ENCODE assay signal across 8 mouse cellular contexts in genomic region chr5:24030579-24030969, GRCm38 (mm10). TPM values are rescaled to one million over a fixed set of nuclear protein-coding genes. Genes with fewer than 3 reads are reported as not detected.
DNase-seq lines count a peak whose midpoint lies in the region; ATAC-seq and TF ChIP-seq lines count a peak whose summit lies in the region.

Fam126a (minus strand) TSS chr5:24030690.

- peak within 1 kb of the TSS; percentile 86 to 91 for H3K4me3 ChIP-seq in ES-E14 (ENCODE audit: insufficient read depth in 1 of 2, low read depth in 1 of 2, low read length in 2 of 2, poor library complexity in 1 of 2, severe bottlenecking in 1 of 2)
- peak within 1 kb of the TSS; percentile 93 for H3K4me3 ChIP-seq in forebrain, embryonic 15.5 days
- peak within 1 kb of the TSS; percentile 75 for H3K4me3 ChIP-seq in lung, embryonic 15.5 days

- peak within 1 kb of the TSS; percentile 84 for H3K9ac ChIP-seq in ES-E14 (ENCODE audit: insufficient read depth, low read depth, low read length, poor library complexity, severe bottlenecking)
- peak within 1 kb of the TSS; percentile 91 for H3K9ac ChIP-seq in forebrain, embryonic 15.5 days (replicated peaks)
- H3K9ac ChIP-seq in lung, embryonic 15.5 days: peak within 1 kb of the TSS; percentile 88

- H3K4me1 ChIP-seq in ES-E14 (ENCODE audit: control insufficient read depth in 2 of 2, insufficient read depth in 2 of 2, low read length in 2 of 2, poor library complexity in 1 of 2): peaks cover 0 to 2% of the 10 kb centered on the region in 2 experiments; a peak in 1 of 4 replicates
- H3K4me1 ChIP-seq in forebrain, embryonic 15.5 days: peaks cover 23% of the 10 kb centered on the region
- H3K4me1 ChIP-seq in lung, embryonic 15.5 days: peaks cover 5% of the 10 kb centered on the region; the same call in 1 of the 2 replicates

- H3K4me2 ChIP-seq in forebrain, embryonic 15.5 days (replicated peaks): peak within 1 kb of the TSS; percentile 77
- H3K4me2 ChIP-seq in lung, embryonic 15.5 days: peak within 1 kb of the TSS; percentile 96

- in situ Hi-C loops in ES-E14 (cut with MboI; ENCODE audit: low sequenced_read_pairs in 2 of 2, unreplicated experiment in 2 of 2): no loop called here

- H3K27me3 ChIP-seq in forebrain, embryonic 15.5 days: no peaks in the 10 kb centered on the region
- no peaks in the 10 kb centered on the region for H3K27me3 ChIP-seq in lung, embryonic 15.5 days

- H3K9me3 ChIP-seq in ES-E14 (ENCODE audit: control insufficient read depth, insufficient read depth, low read depth, low read length): no peaks in the 10 kb centered on the region
- no peaks in the 10 kb centered on the region for H3K9me3 ChIP-seq in forebrain, embryonic 15.5 days
- no peaks in the 10 kb centered on the region for H3K9me3 ChIP-seq in lung, embryonic 15.5 days

- H3K27ac ChIP-seq in ES-E14 (ENCODE audit: insufficient read depth, low read depth, low read length, poor library complexity, severe bottlenecking): no peak within 1 kb of the TSS
- peak within 1 kb of the TSS; percentile 77 for H3K27ac ChIP-seq in forebrain, embryonic 15.5 days (replicated peaks)
- peak within 1 kb of the TSS; percentile 67 for H3K27ac ChIP-seq in lung, embryonic 15.5 days

- H3K36me3 ChIP-seq in ES-E14 (ENCODE audit: control insufficient read depth, insufficient read depth, low read length, poor library complexity, severe bottlenecking): no peaks in the 10 kb centered on the region
- no peaks in the 10 kb centered on the region for H3K36me3 ChIP-seq in forebrain, embryonic 15.5 days
- no peaks in the 10 kb centered on the region for H3K36me3 ChIP-seq in lung, embryonic 15.5 days

- intact Hi-C loops in heart, postnatal 36 days (cut with DNase I): no loop called here

- DNase-seq in ES-E14 (ENCODE audit: low read depth, low spot score): peak; percentile 92
- DNase-seq in cerebellum, adult 11-12 months: peak; percentile 78
- peak; percentile 93 for DNase-seq in heart, postnatal 36 days
- DNase-seq in layer of hippocampus, adult 8-10 months (ENCODE audit: low spot score in 2 of 2): peak; percentile 93 to 95
- DNase-seq in ovary, adult 18-20 months (ENCODE audit: low spot score): peak; percentile 97
- peak; percentile 96 for DNase-seq in thymus, postnatal 0 days (ENCODE audit: low spot score)

- peak; percentile 100 for ATAC-seq in forebrain, embryonic 15.5 days (replicated peaks)
- peak; percentile 100 for ATAC-seq in lung, embryonic 15.5 days (ENCODE audit: borderline replicate concordance, extremely low read depth, low FRiP score, low TSS enrichment)

- WGBS in forebrain, embryonic 15.5 days: under 1% methylated on average over 16 of the region's 16 CpGs
- 0% methylated on average over 13 of the region's 16 CpGs for WGBS in lung, embryonic 15.5 days

TF ChIP-seq in ES-E14, 5 proteins besides CTCF, POLR2A, EP300 and RAD21:
- TF ChIP-seq ZNF384 (IDR thresholded peaks at IDR 0.05; ENCODE audit: low read depth, low read length) (no peak), ZC3H11A (IDR thresholded peaks at IDR 0.05; ENCODE audit: borderline replicate concordance, low read depth, low read length) (no peak), MAFK (IDR thresholded peaks at IDR 0.05; ENCODE audit: insufficient read depth, low read depth, low read length) (no peak), CHD2 (IDR thresholded peaks at IDR 0.05; ENCODE audit: low read depth, low read length) (peak; percentile 83), HCFC1 (IDR thresholded peaks at IDR 0.05; ENCODE audit: borderline replicate concordance, insufficient read depth, low read length) (no peak)

RNA-seq across cellular contexts. Expression of gene Fam126a, which starts in this region (rescaled TPM):
- 10.7 and 13.2 TPM in 2 replicates for total RNA-seq in ES-E14 (2012; rRNA removed)
- 52.0 and 52.3 TPM in 2 replicates for polyA plus RNA-seq in forebrain, embryonic 15.5 days (2015; fragmentation: Nextera tagmentation; extraction: Ambion mirVana)
- total RNA-seq in heart, postnatal 36 days (2021): 10 to 100 TPM; 31.7 to 58.7 TPM
- total RNA-seq in layer of hippocampus, adult 8-10 months (2022): 10 to 100 TPM; 24.2 to 28.1 (median 25.3) TPM
- 17.4 and 18.2 TPM in 2 replicates for polyA plus RNA-seq in lung, embryonic 15.5 days (2015; fragmentation: Nextera tagmentation; extraction: Ambion mirVana)
- 8.0 and 8.1 TPM in 2 replicates for polyA plus RNA-seq in thymus, postnatal 0 days (2015; fragmentation: Nextera tagmentation; extraction: Ambion mirVana)
